Mouse (Mus musculus) midbrain, embryonic 16.5 days (tissue): ENCODE data around the gene Dst. TPM values are rescaled to one million over a fixed set of nuclear protein-coding genes. Genes with fewer than 3 reads are reported as not detected.

Experiments used
- ATAC-seq: fragments of 200-750 bp; cut with Nextera tagmentation; 2 replicates; pipeline ENCODE4 v1.8.0; 2017; ENCODE audit warnings: moderate TSS enrichment
- H3K27ac ChIP-seq: fragments of 300-500 bp; sonication (generic); 2 replicates; pipeline ENCODE4 v1.5.1; 2014; ENCODE audit warnings: mild to moderate bottlenecking, low read length, mixed read lengths
- H3K27me3 ChIP-seq: fragments of 300-500 bp; sonication (generic); 2 replicates; pipeline ENCODE4 v1.6.1; 2014; ENCODE audit warnings: low read depth, low read length, mixed read lengths; ENCODE audit not compliant: control insufficient read depth, insufficient read depth
- H3K36me3 ChIP-seq: fragments of 300-500 bp; sonication (generic); 2 replicates; pipeline ENCODE4 v1.6.1; 2014; ENCODE audit warnings: mild to moderate bottlenecking, low read length, moderate library complexity, mixed read lengths; ENCODE audit not compliant: control insufficient read depth, insufficient read depth
- H3K4me1 ChIP-seq: fragments of 300-500 bp; sonication (generic); 2 replicates; pipeline ENCODE4 v1.6.1; 2014; ENCODE audit warnings: mild to moderate bottlenecking, low read length, mixed read lengths; ENCODE audit not compliant: control insufficient read depth, insufficient read depth
- H3K4me2 ChIP-seq: fragments of 300-500 bp; sonication (generic); 2 replicates; pipeline ENCODE4 v1.6.1; 2014; ENCODE audit warnings: mild to moderate bottlenecking, low read length, mixed read lengths
- H3K4me3 ChIP-seq: fragments of 300-500 bp; sonication (generic); 2 replicates; pipeline ENCODE4 v1.5.1; 2014; ENCODE audit warnings: low read depth, mild to moderate bottlenecking, low read length, moderate library complexity, mixed read lengths
- H3K9ac ChIP-seq: fragments of 300-500 bp; sonication (generic); 2 replicates; pipeline ENCODE4 v1.6.1; 2014; ENCODE audit warnings: low read depth, low read length, mixed read lengths
- H3K9me3 ChIP-seq: fragments of 300-500 bp; sonication (generic); replicated peaks from 2 replicates; pipeline ENCODE4 v1.6.1; 2014; ENCODE audit warnings: mild to moderate bottlenecking, low read length, mixed read lengths; ENCODE audit not compliant: control insufficient read depth, poor library complexity, severe bottlenecking
- WGBS: fragments of 180-500 bp; shearing (Covaris S2); extraction: QIAGEN DNeasy Blood & Tissue Kit; methylation state at CpG from one replicate; pipeline ENCODE4 v1.1.7; 2014; 5-methylcytosine and 5-hydroxymethylcytosine counted together
- polyA plus RNA-seq: library from polyadenylated mRNA; unstranded; fragments of >200 nt; fragmentation: Nextera tagmentation; extraction: Ambion mirVana; gene quantifications from 2 replicates; pipeline ENCODE4 v1.2.1, GENCODE M21; 2015

Dst gene
- polyA plus RNA-seq, 1 experiment from 2014 or later, result 36.1 TPM

DNA sequence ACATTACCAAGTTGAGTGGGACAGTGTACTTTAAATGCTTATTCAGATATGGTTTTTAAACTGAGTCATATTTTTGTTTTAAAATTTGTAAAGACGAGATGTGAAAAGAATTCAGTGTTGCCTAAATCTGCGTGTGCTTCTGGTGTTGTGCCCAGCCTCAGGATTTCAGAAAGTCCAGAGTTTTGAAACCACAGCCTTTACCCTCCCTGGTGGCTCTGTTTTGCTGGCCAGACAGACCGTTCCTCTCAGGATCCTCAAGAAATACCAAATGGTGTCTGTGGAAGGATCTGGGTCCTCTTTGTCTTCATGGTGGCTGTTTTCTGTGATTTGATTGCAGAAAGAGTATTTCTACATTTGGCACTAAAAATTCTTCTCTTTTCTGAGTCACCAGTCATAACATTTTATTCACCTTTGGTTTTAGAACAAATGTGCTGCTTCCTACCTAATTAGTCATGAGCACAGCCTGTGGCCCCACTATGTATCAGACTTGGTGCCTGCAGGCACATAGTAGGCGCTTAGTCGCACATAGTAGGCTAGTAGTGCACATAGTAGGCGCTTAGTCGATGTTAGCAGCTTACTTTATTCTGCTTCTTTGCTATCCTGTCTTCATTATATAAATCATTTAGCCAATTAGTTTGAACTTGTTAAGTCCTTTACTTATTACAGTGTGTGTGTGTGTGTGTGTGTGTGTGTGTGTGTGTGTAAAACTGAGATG lies 136.0 kb downstream of the Dst start:
- Histone ChIP-seq H3K4me1 (peaks cover 12% of the 10 kb centered on the region), H3K27me3 (no peaks in the 10 kb centered on the region), H3K36me3 (no peaks in the 10 kb centered on the region), H3K9me3 (no peaks in the 10 kb centered on the region), H3K4me2 (no peak overlapping the region), H3K27ac (no peak overlapping the region), H3K9ac (no peak overlapping the region), H3K4me3 (no peak overlapping the region)
- 94% methylated on average over 7 of the region's 7 CpGs for WGBS
- no peak for ATAC-seq

DNA sequence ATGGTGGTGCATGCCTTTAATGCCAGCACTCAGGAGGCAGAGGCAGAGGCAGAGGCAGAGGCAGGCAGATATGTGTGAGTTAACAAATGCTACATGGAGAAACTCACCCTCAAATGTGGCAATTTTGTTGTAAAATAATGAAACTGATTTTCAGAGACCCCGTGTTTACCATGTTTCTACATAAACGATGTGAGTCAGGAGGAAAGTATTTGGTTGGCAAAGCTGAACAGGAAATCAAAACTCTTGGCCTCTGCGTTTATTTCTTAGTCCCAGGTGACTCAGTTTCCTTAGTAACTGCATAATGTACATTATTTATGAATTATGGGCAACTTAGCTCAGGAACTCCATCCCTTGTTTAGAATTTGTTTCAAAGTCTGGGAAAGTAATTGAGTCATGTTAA lies 136.7 kb downstream of the Dst start:
- WGBS, result 67% methylated on average over 3 of the region's 3 CpGs
- H3K27ac ChIP-seq, result no peak overlapping the region
- H3K4me3 ChIP-seq, result no peak overlapping the region

DNA sequence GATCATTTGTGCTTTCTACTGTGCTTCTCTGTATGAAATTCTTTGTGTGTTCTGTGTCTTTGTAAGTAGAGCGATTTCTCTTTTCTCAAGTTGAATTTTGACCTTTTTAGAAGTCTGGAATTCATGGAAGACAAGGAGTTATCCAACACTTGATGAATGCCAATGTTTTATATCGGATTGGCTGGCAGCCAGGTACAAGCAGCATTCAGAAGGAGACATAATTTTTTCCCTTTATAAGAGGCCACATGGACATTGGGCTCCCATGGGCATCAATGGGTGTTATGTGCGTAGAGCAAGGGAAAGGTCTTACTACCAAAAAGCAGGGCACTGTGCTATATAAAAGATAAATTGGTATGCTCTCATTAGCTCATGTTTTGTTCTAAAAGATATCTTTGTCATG lies 139.3 kb downstream of the Dst start:
- WGBS, result 80% methylated on average over 3 of the region's 3 CpGs
- no peaks in the 10 kb centered on the region for H3K27me3 ChIP-seq
- H3K36me3 ChIP-seq, result no peaks in the 10 kb centered on the region
- no peak overlapping the region for H3K9ac ChIP-seq
- H3K9me3 ChIP-seq, result no peaks in the 10 kb centered on the region
- no peak for ATAC-seq
- H3K27ac ChIP-seq, result no peak overlapping the region
- H3K4me3 ChIP-seq, result no peak overlapping the region
- H3K4me2 ChIP-seq, result no peak overlapping the region
- peaks cover 11% of the 10 kb centered on the region for H3K4me1 ChIP-seq

More for the DNA sequence above, 136.7 kb downstream of the Dst start:
- peaks cover 12% of the 10 kb centered on the region for H3K4me1 ChIP-seq
- no peaks in the 10 kb centered on the region for H3K36me3 ChIP-seq
- no peaks in the 10 kb centered on the region for H3K9me3 ChIP-seq
- ATAC-seq, result no peak
- H3K9ac ChIP-seq, result no peak overlapping the region
- H3K27me3 ChIP-seq, result no peaks in the 10 kb centered on the region
- no peak overlapping the region for H3K4me2 ChIP-seq

DNA sequence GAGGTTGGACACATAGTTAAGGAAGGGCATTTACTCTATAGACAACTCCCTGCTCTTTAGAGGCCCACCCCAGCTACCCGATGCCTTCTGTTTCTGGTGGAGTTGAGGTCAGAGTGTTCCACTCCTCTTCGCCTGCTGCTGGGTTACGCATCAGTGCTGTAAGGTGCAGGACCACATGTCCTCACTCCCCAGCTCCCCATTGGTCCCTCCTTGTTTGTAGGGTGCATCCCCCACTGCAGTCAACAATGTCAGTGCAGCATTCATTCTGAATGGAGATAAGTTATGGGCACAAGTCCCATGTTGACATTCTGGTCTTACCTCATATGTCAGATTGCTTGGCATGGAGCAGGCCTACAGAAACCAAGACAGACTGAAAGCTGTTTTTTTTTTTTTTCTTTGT lies 143.2 kb downstream of the Dst start:
- Histone ChIP-seq H3K9me3 (no peaks in the 10 kb centered on the region), H3K4me3 (no peak overlapping the region), H3K4me1 (peaks cover 8% of the 10 kb centered on the region; the same call in 1 of the 2 replicates), H3K27ac (no peak overlapping the region), H3K36me3 (no peaks in the 10 kb centered on the region), H3K9ac (no peak overlapping the region), H3K4me2 (no peak overlapping the region), H3K27me3 (no peaks in the 10 kb centered on the region)
- WGBS, result 91% methylated on average over 3 of the region's 3 CpGs
- ATAC-seq, result no peak

DNA sequence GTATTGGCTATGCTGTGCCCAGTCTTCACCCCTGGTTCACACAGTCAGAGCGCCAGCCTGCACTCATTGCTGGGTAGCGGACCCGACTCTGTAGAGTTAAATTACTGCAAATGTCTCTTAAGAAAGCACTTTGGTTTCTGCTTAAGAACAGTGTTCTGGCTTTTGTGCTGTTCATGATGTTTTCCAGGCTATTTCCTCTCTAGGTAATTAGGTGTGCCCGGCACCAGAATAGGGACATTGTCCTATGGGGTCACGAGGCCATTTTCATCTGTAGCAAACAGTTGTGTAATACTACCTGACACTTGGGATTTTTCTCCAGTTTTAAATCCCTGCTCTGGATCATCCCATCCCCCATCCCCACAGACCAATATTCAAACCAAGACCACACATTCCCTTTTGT lies 144.4 kb downstream of the Dst start:
- Histone ChIP-seq H3K9ac (no peak overlapping the region), H3K27me3 (no peaks in the 10 kb centered on the region), H3K27ac (no peak overlapping the region), H3K4me1 (peaks cover 8% of the 10 kb centered on the region; the same call in 1 of the 2 replicates), H3K4me2 (no peak overlapping the region), H3K9me3 (no peaks in the 10 kb centered on the region), H3K36me3 (no peaks in the 10 kb centered on the region), H3K4me3 (no peak overlapping the region)
- 69% methylated on average over 5 of the region's 5 CpGs for WGBS
- no peak for ATAC-seq

DNA sequence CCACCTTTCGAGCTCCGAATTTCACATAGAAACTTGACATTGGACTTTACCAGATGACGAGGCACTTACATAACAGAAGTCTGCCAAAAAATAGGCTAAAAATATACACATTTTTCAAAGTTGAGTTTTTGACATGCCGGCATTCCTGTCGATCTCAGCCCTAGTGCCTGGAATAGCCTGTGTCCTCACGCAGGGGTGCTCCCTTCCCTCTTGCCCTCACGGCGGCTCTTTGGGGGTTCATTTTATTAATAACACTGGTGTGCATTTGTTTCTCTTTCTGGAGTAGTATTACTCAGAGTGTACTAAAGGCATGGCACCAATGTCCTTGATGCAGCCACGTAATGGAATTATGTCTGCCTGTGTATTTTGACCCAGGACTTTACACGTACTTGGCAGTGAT lies 146.9 kb downstream of the Dst start:
- Histone ChIP-seq H3K27ac (no peak overlapping the region), H3K4me3 (no peak overlapping the region), H3K9ac (no peak overlapping the region), H3K4me2 (no peak overlapping the region), H3K4me1 (peaks cover 8% of the 10 kb centered on the region), H3K9me3 (no peaks in the 10 kb centered on the region), H3K36me3 (no peaks in the 10 kb centered on the region), H3K27me3 (no peaks in the 10 kb centered on the region)
- WGBS, result 95% methylated on average over 10 of the region's 10 CpGs
- ATAC-seq, result no peak

DNA sequence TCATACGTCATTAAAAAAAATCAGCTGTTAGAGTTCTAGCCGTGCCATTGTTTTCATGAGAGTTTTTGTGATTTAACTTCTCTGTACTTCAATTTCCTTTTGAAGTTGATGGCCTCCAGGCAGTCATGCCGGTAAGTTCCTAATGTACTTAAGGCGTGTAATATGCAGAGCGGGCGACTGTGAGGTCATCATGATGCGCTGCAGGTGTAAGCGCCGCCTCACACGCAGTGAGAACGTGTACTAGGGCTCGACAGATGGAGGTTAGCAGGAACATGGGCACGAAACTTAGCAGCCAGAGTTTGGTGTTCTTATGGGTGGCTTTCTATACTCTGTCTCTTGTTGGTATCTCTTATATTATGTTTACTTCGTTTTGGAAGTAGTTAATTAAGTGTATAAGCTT lies 148.6 kb downstream of the Dst start:
- no peak for ATAC-seq
- Histone ChIP-seq H3K27me3 (no peaks in the 10 kb centered on the region), H3K9me3 (no peaks in the 10 kb centered on the region), H3K36me3 (no peaks in the 10 kb centered on the region), H3K9ac (no peak overlapping the region), H3K4me2 (no peak overlapping the region), H3K4me3 (no peak overlapping the region), H3K27ac (no peak overlapping the region), H3K4me1 (peaks cover 24% of the 10 kb centered on the region)
- WGBS, result 94% methylated on average over 14 of the region's 14 CpGs

DNA sequence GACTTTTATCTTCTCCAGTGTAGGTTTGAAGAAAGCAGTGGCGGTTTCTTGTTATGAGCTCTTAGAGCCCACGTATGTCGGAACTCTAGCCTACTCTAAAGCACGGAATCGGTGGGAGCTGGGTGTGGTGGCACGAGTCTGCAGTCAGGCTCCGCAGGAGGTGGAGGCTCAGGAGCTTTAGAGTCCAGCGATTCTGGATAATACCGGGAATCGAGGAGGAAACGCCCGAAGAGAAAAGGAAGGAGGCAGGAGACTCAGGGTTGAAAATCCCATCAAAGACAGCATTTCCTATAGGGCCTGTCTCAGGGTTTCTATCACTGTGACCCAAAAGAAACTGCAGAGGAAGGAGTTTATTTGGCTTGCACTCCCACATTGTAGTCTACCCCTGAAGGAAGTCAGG lies 151.2 kb downstream of the Dst start:
- ATAC-seq, result no peak

DNA sequence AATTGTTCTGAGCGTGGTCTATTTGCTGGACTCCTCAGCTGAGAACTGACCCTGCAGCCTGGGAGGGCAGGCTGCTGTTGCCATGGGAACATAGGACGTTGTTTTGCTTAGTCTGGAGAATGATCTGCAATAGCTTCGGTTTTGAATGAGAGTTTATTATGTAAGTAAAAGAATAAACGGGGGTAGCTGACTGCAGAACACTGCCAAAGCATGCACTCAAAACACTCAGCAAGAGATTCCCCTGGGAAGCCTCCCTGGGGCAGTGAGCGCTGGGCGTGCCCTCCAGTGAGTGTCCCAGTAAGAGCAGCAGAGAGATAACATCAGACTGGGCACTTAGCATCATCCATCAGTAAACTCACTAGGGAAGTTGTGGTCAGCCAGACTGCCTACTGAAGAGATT lies 152.4 kb downstream of the Dst start:
- Histone ChIP-seq H3K4me3 (no peak overlapping the region), H3K27me3 (no peaks in the 10 kb centered on the region), H3K36me3 (no peaks in the 10 kb centered on the region), H3K9ac (0 out of 2 replicates have a peak overlapping the region, but pooled peaks have one; percentile 22), H3K4me1 (peaks cover 20% of the 10 kb centered on the region), H3K9me3 (no peaks in the 10 kb centered on the region), H3K4me2 (peak overlapping the region; percentile 17), H3K27ac (peak overlapping the region; percentile 57)
- 2% methylated on average over 6 of the region's 6 CpGs for WGBS
- peak; percentile 44; the same call in 1 of the 2 replicates for ATAC-seq

More for the DNA sequence above, 151.2 kb downstream of the Dst start:
- Histone ChIP-seq H3K4me2 (no peak overlapping the region), H3K9me3 (no peaks in the 10 kb centered on the region), H3K4me3 (no peak overlapping the region), H3K36me3 (no peaks in the 10 kb centered on the region), H3K27ac (no peak overlapping the region), H3K4me1 (peaks cover 20% of the 10 kb centered on the region), H3K27me3 (no peaks in the 10 kb centered on the region), H3K9ac (no peak overlapping the region)
- 60% methylated on average over 12 of the region's 12 CpGs for WGBS
